Mouse (Mus musculus): ENCODE measurements around the gene Iqcf5.
A peak's percentile ranks its signal among the peaks of the same experiment; 100 is the strongest.
"Not testable (repeated sequence)": the region's sequence is repeated elsewhere in the genome, so short reads cannot be mapped to it uniquely, and the experiment has no call there.

Gene Iqcf5

GRCm38 (mm10) chr9:106481676-106482075 lies 32.7 kb upstream of the Iqcf5 start:
- no peak for DNase-seq (ENCODE audit: low read depth)

GRCm38 (mm10) chr9:106482578-106483115 lies 31.7 kb upstream of the Iqcf5 start:
- no peak for DNase-seq (ENCODE audit: low read depth)

- DNase-seq (ENCODE audit: low read depth), result no peak
These were observed 31.2 kb upstream of the Iqcf5 start for GRCm38 (mm10) chr9:106483136-106483535.

- no peak for DNase-seq (ENCODE audit: low read depth)
These were observed 30.8 kb upstream of the Iqcf5 start for GRCm38 (mm10) chr9:106483606-106484005.

- DNase-seq (ENCODE audit: low read depth), result no peak
These were observed 29.3 kb upstream of the Iqcf5 start for GRCm38 (mm10) chr9:106485076-106485475.

GRCm38 (mm10) chr9:106487602-106488001 lies 26.8 kb upstream of the Iqcf5 start:
- not testable (repeated sequence) for DNase-seq (ENCODE audit: low read depth)

- DNase-seq (ENCODE audit: low read depth), result no peak
These were observed 14.7 kb upstream of the Iqcf5 start, which contains the start of gene Iqcf1 for GRCm38 (mm10) chr9:106499667-106500066. TSS of gene Iqcf1 (plus strand) at chr9:106499967.

GRCm38 (mm10) chr9:106501846-106502245 lies 12.5 kb upstream of the Iqcf5 start:
- no peak for DNase-seq (ENCODE audit: low read depth)

GRCm38 (mm10) chr9:106504246-106504645 lies 10.1 kb upstream of the Iqcf5 start:
- no peak for DNase-seq (ENCODE audit: low read depth)

- no peak for DNase-seq (ENCODE audit: low read depth)
These were observed 5.0 kb upstream of the Iqcf5 start for GRCm38 (mm10) chr9:106509356-106509755.

- DNase-seq (ENCODE audit: low read depth), result no peak
These were observed 1.5 kb upstream of the Iqcf5 start for GRCm38 (mm10) chr9:106512729-106513450.

GRCm38 (mm10) chr9:106513566-106513965 lies 807 bp upstream of the Iqcf5 start:
- DNase-seq (ENCODE audit: low read depth), result no peak

- no peak for DNase-seq (ENCODE audit: low read depth)
These were observed 5.1 kb downstream of the Iqcf5 start for GRCm38 (mm10) chr9:106519433-106519832.

- no peak for DNase-seq (ENCODE audit: low read depth)
These were observed 5.5 kb downstream of the Iqcf5 start for GRCm38 (mm10) chr9:106519909-106520308.

- peak; percentile 22 for DNase-seq (ENCODE audit: low read depth)
These were observed 17.5 kb downstream of the Iqcf5 start for GRCm38 (mm10) chr9:106531833-106532232.

GRCm38 (mm10) chr9:106534296-106534695 lies 19.9 kb downstream of the Iqcf5 start:
- DNase-seq (ENCODE audit: low read depth), result no peak

- no peak for DNase-seq (ENCODE audit: low read depth)
These were observed 20.6 kb downstream of the Iqcf5 start for GRCm38 (mm10) chr9:106534975-106535374.

GRCm38 (mm10) chr9:106561531-106561930 lies 47.2 kb downstream of the Iqcf5 start, which contains the start of gene Iqcf3:
TSS of gene Iqcf3 (minus strand) at chr9:106561631.
- DNase-seq (ENCODE audit: low read depth), result no peak

GRCm38 (mm10) chr9:106562291-106562690 lies 47.9 kb downstream of the Iqcf5 start:
- DNase-seq (ENCODE audit: low read depth), result no peak

GRCm38 (mm10) chr9:106564025-106564424 lies 49.7 kb downstream of the Iqcf5 start:
- DNase-seq (ENCODE audit: low read depth), result no peak
